Mouse (Mus musculus) brain, embryonic 14.5 days (tissue): ENCODE data around the gene Mast4.

Experiments used
- CTCF ChIP-seq: fragments of 200-500 bp; IDR thresholded peaks from 2 replicates; pipeline ENCODE4 v1.5.1; 2012; ENCODE audit warnings: inconsistent platforms, mild to moderate bottlenecking, moderate library complexity, borderline replicate concordance; ENCODE audit not compliant: insufficient read depth, insufficient read length; ENCODE audit errors: extremely low read depth
- POLR2A ChIP-seq: fragments of 200-500 bp; IDR thresholded peaks from 2 replicates; pipeline ENCODE4 v1.6.1; 2012; ENCODE audit warnings: mild to moderate bottlenecking, inconsistent platforms, borderline replicate concordance; ENCODE audit not compliant: poor library complexity, insufficient read depth, insufficient read length, severe bottlenecking; ENCODE audit errors: extremely low read depth

DNA sequence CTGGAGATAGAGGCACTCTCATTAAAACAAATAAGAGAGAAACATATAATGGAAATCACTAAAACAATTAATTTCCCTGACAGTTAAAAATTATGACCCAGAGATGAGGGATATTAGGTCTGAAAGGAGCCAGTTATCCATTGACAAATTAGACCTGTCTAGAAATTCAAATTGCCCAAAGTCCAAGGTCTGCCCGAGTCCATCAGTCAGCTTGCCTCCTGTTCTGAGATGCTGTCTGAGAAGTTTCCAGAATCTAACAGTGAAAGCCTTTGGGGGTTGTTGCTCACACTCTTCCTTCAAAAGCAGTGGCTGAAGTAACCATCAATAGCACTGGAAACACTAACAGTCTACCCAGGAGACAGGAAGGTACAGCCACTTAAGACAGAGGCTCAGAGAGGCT lies 240.6 kb downstream of the Mast4 start:
- TF ChIP-seq CTCF (no peak), POLR2A (no peak)
